8 mouse cellular contexts compared by ENCODE assay signal in genomic region chr10:4266041-4266930, GRCm38 (mm10). TPM values are rescaled to one million over a fixed set of nuclear protein-coding genes. Genes with fewer than 3 reads are reported as not detected.
DNase-seq lines count a peak whose midpoint lies in the region; ATAC-seq and TF ChIP-seq lines count a peak whose summit lies in the region.

TSS of gene Akap12 (plus strand) at chr10:4266380.

- H3K27ac ChIP-seq in embryonic facial prominence, embryonic 11.5 days (replicated peaks; ENCODE audit: low read depth, low read length), result no peak within 1 kb of the TSS; the same call in 1 of the 2 replicates
- H3K27ac ChIP-seq in heart, embryonic 10.5 days, result peak within 1 kb of the TSS; percentile 91
- no peak within 1 kb of the TSS for H3K27ac ChIP-seq in liver, embryonic 14.5 days
- H3K27ac ChIP-seq in neural tube, embryonic 14.5 days (ENCODE audit: low read depth, low read length), result peak within 1 kb of the TSS; percentile 65

- H3K27me3 ChIP-seq in embryonic facial prominence, embryonic 11.5 days (ENCODE audit: control insufficient read depth, insufficient read depth, low read length), result no peaks in the 10 kb centered on the region; the same call in 1 of the 2 replicates
- H3K27me3 ChIP-seq in heart, embryonic 10.5 days (ENCODE audit: insufficient read depth, poor library complexity, severe bottlenecking), result no peaks in the 10 kb centered on the region
- H3K27me3 ChIP-seq in liver, embryonic 14.5 days (ENCODE audit: control insufficient read depth, insufficient read depth, low read length), result peaks cover 34% of the 10 kb centered on the region
- no peaks in the 10 kb centered on the region for H3K27me3 ChIP-seq in neural tube, embryonic 14.5 days (ENCODE audit: control insufficient read depth, insufficient read depth, low read length)

- no peaks in the 10 kb centered on the region for H3K9me3 ChIP-seq in embryonic facial prominence, embryonic 11.5 days (replicated peaks; ENCODE audit: control insufficient read depth, low read length)
- no peaks in the 10 kb centered on the region for H3K9me3 ChIP-seq in heart, embryonic 10.5 days
- no peaks in the 10 kb centered on the region for H3K9me3 ChIP-seq in liver, embryonic 14.5 days (ENCODE audit: control insufficient read depth, low read length)
- H3K9me3 ChIP-seq in neural tube, embryonic 14.5 days (ENCODE audit: control insufficient read depth, low read length), result no peaks in the 10 kb centered on the region

- H3K36me3 ChIP-seq in embryonic facial prominence, embryonic 11.5 days (replicated peaks; ENCODE audit: control insufficient read depth, insufficient read depth, low read depth, low read length), result no peaks in the 10 kb centered on the region
- H3K36me3 ChIP-seq in heart, embryonic 10.5 days, result no peaks in the 10 kb centered on the region
- no peaks in the 10 kb centered on the region for H3K36me3 ChIP-seq in liver, embryonic 14.5 days (replicated peaks; ENCODE audit: control insufficient read depth, insufficient read depth, low read depth)
- H3K36me3 ChIP-seq in neural tube, embryonic 14.5 days (ENCODE audit: control insufficient read depth, insufficient read depth, low read length), result no peaks in the 10 kb centered on the region

- peak; percentile 65 for ATAC-seq in embryonic facial prominence, embryonic 11.5 days (replicated peaks; ENCODE audit: insufficient number of reproducible peaks, low FRiP score, low TSS enrichment, low read depth)
- ATAC-seq in liver, embryonic 14.5 days (ENCODE audit: insufficient read depth), result no peak
- ATAC-seq in neural tube, embryonic 14.5 days (ENCODE audit: low read depth), result peak; percentile 78

- TF ChIP-seq EP300 in liver, embryonic 14.5 days (IDR thresholded peaks at IDR 0.05; ENCODE audit: low read depth), result no peak

- no peak for TF ChIP-seq CTCF in liver, embryonic 14.5 days (IDR thresholded peaks at IDR 0.05; ENCODE audit: low read depth)

- WGBS in embryonic facial prominence, embryonic 11.5 days, result under 1% methylated on average over 54 of the region's 54 CpGs
- under 1% methylated on average over 54 of the region's 54 CpGs for WGBS in heart, embryonic 10.5 days
- WGBS in liver, embryonic 14.5 days (ENCODE audit: insufficient replicate concordance), result 1% methylated on average over 54 of the region's 54 CpGs
- under 1% methylated on average over 46 of the region's 54 CpGs for WGBS in neural tube, embryonic 14.5 days

- peak within 1 kb of the TSS; percentile 95 for H3K4me2 ChIP-seq in embryonic facial prominence, embryonic 11.5 days (ENCODE audit: low read depth, low read length)
- H3K4me2 ChIP-seq in liver, embryonic 14.5 days (ENCODE audit: low read depth), result peak within 1 kb of the TSS; percentile 59
- peak within 1 kb of the TSS; percentile 94 for H3K4me2 ChIP-seq in neural tube, embryonic 14.5 days (ENCODE audit: low read depth, low read length)

- peak within 1 kb of the TSS; percentile 64 for H3K4me3 ChIP-seq in embryonic facial prominence, embryonic 11.5 days (ENCODE audit: low read depth, low read length)
- peak within 1 kb of the TSS; percentile 88 for H3K4me3 ChIP-seq in heart, embryonic 10.5 days
- H3K4me3 ChIP-seq in liver, embryonic 14.5 days (ENCODE audit: insufficient read depth in 1 of 2, low read depth in 2 of 2, low read length in 2 of 2), result peak within 1 kb of the TSS; percentile 46 to 47
- H3K4me3 ChIP-seq in neural tube, embryonic 14.5 days (ENCODE audit: low read depth, low read length), result peak within 1 kb of the TSS; percentile 73

- peak; percentile 56 for DNase-seq in CD4-positive, CD25-positive, alpha-beta regulatory T cell, adult 2 months (ENCODE audit: low read depth, low spot score)
- no peak for DNase-seq in adrenal gland, adult 8-10 months
- DNase-seq in embryonic facial prominence, embryonic 11.5 days (ENCODE audit: low spot score), result peak; percentile 56
- DNase-seq in heart, embryonic 10.5 days (ENCODE audit: low spot score), result peak; percentile 77
- peak; percentile 70 for DNase-seq in kidney, postnatal 10 days
- DNase-seq in liver, embryonic 14.5 days (ENCODE audit: low read depth in 3 of 3, low spot score in 3 of 3), result no peak
- peak; percentile 63 to 70 for DNase-seq in thymus, postnatal 10 days (ENCODE audit: low spot score in 2 of 2)

- H3K9ac ChIP-seq in embryonic facial prominence, embryonic 11.5 days (replicated peaks; ENCODE audit: low read length), result peak within 1 kb of the TSS; percentile 79
- no peak within 1 kb of the TSS for H3K9ac ChIP-seq in liver, embryonic 14.5 days (replicated peaks)
- peak within 1 kb of the TSS; percentile 83 for H3K9ac ChIP-seq in neural tube, embryonic 14.5 days (replicated peaks; ENCODE audit: low read depth, low read length)

- H3K4me1 ChIP-seq in embryonic facial prominence, embryonic 11.5 days (ENCODE audit: control insufficient read depth, insufficient read depth, low read length), result peaks cover 3% of the 10 kb centered on the region
- H3K4me1 ChIP-seq in heart, embryonic 10.5 days, result peaks cover 16% of the 10 kb centered on the region
- H3K4me1 ChIP-seq in liver, embryonic 14.5 days (replicated peaks; ENCODE audit: control insufficient read depth in 2 of 2, insufficient read depth in 2 of 2, low read length in 1 of 2), result no peaks in the 10 kb centered on the region
- peaks cover 13% of the 10 kb centered on the region for H3K4me1 ChIP-seq in neural tube, embryonic 14.5 days (ENCODE audit: control insufficient read depth, insufficient read depth, low read length)

RNA-seq across cellular contexts. Expression of gene Akap12, which starts in this region (rescaled TPM):
- total RNA-seq in adrenal gland, adult 8-10 months (2022), result 10 to 100 TPM; 17.0 to 22.1 (median 19.2) TPM
- 24.4 and 27.9 TPM in 2 replicates for polyA plus RNA-seq in embryonic facial prominence, embryonic 11.5 days (2014; fragmentation: Nextera tagmentation; extraction: Ambion mirVana)
- polyA plus RNA-seq in heart, embryonic 10.5 days (2016; fragmentation: Nextera tagmentation; extraction: Ambion mirVana), result 49.6 and 60.0 TPM in 2 replicates
- polyA plus RNA-seq in liver, embryonic 14.5 days (2012; rRNA removed), result 1.7 and 2.5 TPM in 2 replicates
- 2.9 and 3.2 TPM in 2 replicates for polyA plus RNA-seq in liver, embryonic 14.5 days (2014; fragmentation: Nextera tagmentation; extraction: Ambion mirVana)
- polyA plus RNA-seq in neural tube, embryonic 14.5 days (2014; fragmentation: Nextera tagmentation; extraction: Ambion mirVana), result 30.6 and 65.3 TPM in 2 replicates

Comparison
In these comparisons a context has a peak if more than half of its experiments do, and no peak if none do; other contexts are left out.
1. DNase-seq: peak in CD4-positive, CD25-positive, alpha-beta regulatory T cell, adult 2 months (single experiment), embryonic facial prominence, embryonic 11.5 days (single experiment), heart, embryonic 10.5 days (single experiment), kidney, postnatal 10 days (single experiment) and thymus, postnatal 10 days (2 of 2); none in adrenal gland, adult 8-10 months (single experiment) and liver, embryonic 14.5 days (0 of 3).
2. H3K27ac ChIP-seq: peak in heart, embryonic 10.5 days (single experiment) and neural tube, embryonic 14.5 days (single experiment); none in embryonic facial prominence, embryonic 11.5 days (single experiment) and liver, embryonic 14.5 days (single experiment).
3. Peak in every context shown above with its lines, with median percentiles within 50 percentile points of each other: H3K4me2 ChIP-seq and H3K4me3 ChIP-seq.